Mouse (Mus musculus): Measurements from ENCODE around the gene Sorcs2. TPM values are rescaled to one million over a fixed set of nuclear protein-coding genes. Genes with fewer than 3 reads are reported as not detected.
"Not testable (repeated sequence)": the region's sequence is repeated elsewhere in the genome, so short reads cannot be mapped to it uniquely, and the experiment has no call there.

The Sorcs2 gene
- total RNA-seq, 2 experiments from 2014 or later: 18.1 TPM

- not testable (repeated sequence) for DNase-seq
Observed at GRCm38 (mm10) chr5:36390591-36390927, 7.4 kb downstream of the Sorcs2 start.

GRCm38 (mm10) chr5:36389731-36390590, 8.0 kb downstream of the Sorcs2 start:
- no peak for DNase-seq

- peak; percentile 68 for DNase-seq
Observed at GRCm38 (mm10) chr5:36385062-36385461, 12.9 kb downstream of the Sorcs2 start.

- DNase-seq: no peak
Observed at GRCm38 (mm10) chr5:36383431-36383830, 14.5 kb downstream of the Sorcs2 start.

- DNase-seq: no peak
Observed at GRCm38 (mm10) chr5:36382721-36383120, 15.2 kb downstream of the Sorcs2 start.

GRCm38 (mm10) chr5:36382134-36382693, 15.7 kb downstream of the Sorcs2 start:
- no peak for DNase-seq

- no peak for DNase-seq
Observed at GRCm38 (mm10) chr5:36379938-36380511, 17.9 kb downstream of the Sorcs2 start.

GRCm38 (mm10) chr5:36378370-36378738, 19.6 kb downstream of the Sorcs2 start:
- DNase-seq: no peak

- DNase-seq: peak; percentile 81
Observed at GRCm38 (mm10) chr5:36377456-36378369, 20.2 kb downstream of the Sorcs2 start.

GRCm38 (mm10) chr5:36375886-36376285, 22.1 kb downstream of the Sorcs2 start:
- no peak for DNase-seq

- DNase-seq: no peak
Observed at GRCm38 (mm10) chr5:36374221-36375050, 23.5 kb downstream of the Sorcs2 start.

- DNase-seq: peak; percentile 59
Observed at GRCm38 (mm10) chr5:36373246-36373891, 24.6 kb downstream of the Sorcs2 start.

- DNase-seq: no peak
Observed at GRCm38 (mm10) chr5:36371731-36372130, 26.2 kb downstream of the Sorcs2 start.

GRCm38 (mm10) chr5:36369261-36369684, 28.7 kb downstream of the Sorcs2 start:
- no peak for DNase-seq

- no peak for DNase-seq
Observed at GRCm38 (mm10) chr5:36368511-36369135, 29.3 kb downstream of the Sorcs2 start.

- no peak for DNase-seq
Observed at GRCm38 (mm10) chr5:36367911-36368310, 30.0 kb downstream of the Sorcs2 start.

GRCm38 (mm10) chr5:36367181-36367610, 30.7 kb downstream of the Sorcs2 start:
- DNase-seq: peak; percentile 63

GRCm38 (mm10) chr5:36361749-36362148, 36.2 kb downstream of the Sorcs2 start:
- no peak for DNase-seq

- no peak for DNase-seq
Observed at GRCm38 (mm10) chr5:36360343-36360742, 37.6 kb downstream of the Sorcs2 start.

- DNase-seq: no peak
Observed at GRCm38 (mm10) chr5:36359535-36360243, 38.2 kb downstream of the Sorcs2 start.
